Mouse (Mus musculus): ENCODE measurements around the gene Ccdc58. TPM values are rescaled to one million over a fixed set of nuclear protein-coding genes. Genes with fewer than 3 reads are reported as not detected.
"Not testable (repeated sequence)": the region's sequence is repeated elsewhere in the genome, so short reads cannot be mapped to it uniquely, and the experiment has no call there.

The Ccdc58 gene
- total RNA-seq, 2 experiments from 2014 or later = 22.6 to 25.0 TPM

DNA sequence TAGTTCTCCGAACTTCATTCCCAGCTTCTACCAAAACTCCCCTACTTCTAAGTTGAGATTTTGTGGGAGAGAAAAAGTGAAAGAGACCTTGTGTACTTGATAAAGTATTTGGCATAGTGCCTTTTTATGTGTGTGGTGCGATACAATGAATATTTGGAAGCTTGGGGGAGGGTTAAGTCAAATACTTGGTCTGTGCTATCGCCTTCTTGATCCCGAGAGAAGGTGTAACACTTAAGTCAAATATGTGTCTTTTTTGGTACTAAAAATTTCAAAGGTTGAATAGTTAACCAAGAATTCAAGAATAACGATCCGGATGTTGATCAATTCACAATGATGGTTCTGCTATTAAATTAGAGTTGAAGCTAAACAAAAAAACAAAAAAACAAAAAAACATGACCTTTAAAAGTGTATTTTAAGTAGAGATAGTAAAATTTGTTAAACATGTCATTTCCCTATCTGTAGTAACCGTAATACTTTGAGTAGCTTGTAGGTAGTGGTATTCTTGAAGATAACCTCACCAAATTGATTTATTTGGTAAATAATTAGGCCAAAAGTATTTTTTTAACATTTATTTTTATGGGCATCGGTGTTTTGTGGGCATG is 1.0 kb downstream of the Ccdc58 start:
- no peak for DNase-seq (ENCODE audit: extremely low spot score in 1 of 2, low spot score in 1 of 2)

DNA sequence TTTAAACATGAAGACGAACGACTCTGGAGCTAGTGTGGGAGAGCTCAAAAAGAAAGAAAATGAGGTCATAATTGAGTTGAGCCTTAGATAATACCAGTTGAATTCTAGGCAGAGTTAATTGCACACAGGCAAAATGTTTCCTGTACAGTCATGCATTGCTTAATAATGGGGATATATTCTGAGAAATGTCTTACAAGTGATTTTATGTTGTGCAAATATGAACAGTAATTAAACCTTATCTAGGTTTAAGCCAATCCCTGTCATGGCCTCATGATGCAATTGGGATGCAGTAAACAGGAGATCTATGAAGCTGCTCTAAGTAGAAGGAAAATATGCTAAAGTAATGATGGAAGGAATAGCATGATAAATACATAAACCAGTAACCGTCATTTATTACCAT is 3.3 kb downstream of the Ccdc58 start:
- no peak for DNase-seq (ENCODE audit: extremely low spot score in 1 of 2, low spot score in 1 of 2)

DNA sequence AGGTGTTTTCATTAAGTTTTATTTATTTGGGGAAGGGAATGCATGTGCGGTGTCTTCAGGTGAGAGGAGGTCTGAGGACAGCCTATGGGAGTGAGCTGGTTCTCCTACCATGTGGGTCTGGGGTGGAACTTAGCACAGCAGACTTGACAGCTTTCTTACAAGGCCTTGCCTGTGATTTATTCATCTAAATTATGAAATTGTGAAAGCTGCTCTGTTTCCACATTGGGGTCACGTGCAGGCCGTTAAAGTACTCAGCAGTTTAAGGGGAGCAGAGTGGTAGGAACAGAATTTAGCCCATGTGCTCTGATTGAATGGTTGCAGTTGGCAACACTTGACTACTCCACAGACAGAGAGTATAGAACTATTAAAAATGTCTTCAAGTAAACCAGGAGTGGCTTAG is 8.4 kb downstream of the Ccdc58 start:
- no peak for DNase-seq (ENCODE audit: extremely low spot score in 1 of 2, low spot score in 1 of 2)

DNA sequence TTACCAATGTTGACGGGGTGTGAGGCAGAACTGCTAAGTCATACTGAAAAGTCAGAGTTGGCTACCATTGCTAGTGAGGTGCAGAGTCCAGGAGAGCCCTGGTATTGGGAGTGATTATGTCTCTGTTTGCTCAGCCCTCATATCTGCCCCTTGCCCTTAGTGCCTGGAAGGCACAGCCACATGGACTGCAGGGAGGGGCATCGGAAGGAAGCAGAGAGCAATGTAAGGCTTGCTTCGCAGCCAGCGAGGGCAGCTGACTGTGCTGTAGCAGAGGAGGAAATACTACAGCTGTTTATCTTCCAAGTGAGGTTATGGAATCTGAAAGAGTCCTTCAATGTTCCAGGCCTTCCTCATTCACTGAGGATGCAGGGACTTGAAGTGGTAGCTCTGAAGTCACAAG is 16.4 kb downstream of the Ccdc58 start:
- DNase-seq (ENCODE audit: extremely low spot score in 1 of 2, low spot score in 1 of 2) = no peak

DNA sequence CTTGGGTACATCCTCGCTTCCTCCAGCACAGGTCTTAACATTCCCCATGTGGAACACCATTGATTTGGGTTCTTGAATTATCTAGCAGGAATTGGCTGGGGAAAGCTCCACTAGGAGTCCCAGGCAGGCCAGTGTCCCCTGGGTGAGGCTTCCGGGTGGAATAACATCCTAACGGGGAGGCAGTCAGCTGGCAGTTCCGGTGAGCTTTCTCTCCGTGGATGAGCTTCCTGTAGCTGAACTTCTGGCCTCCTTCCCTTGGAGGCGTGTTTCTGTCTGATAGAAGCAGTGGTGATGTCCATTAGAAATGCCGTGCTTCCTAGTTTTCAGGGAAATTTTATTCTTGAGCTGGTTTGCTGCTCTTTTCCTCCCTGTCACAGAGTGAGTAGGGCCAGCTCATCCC is 17.6 kb downstream of the Ccdc58 start:
- no peak for DNase-seq (ENCODE audit: extremely low spot score in 1 of 2, low spot score in 1 of 2)

DNA sequence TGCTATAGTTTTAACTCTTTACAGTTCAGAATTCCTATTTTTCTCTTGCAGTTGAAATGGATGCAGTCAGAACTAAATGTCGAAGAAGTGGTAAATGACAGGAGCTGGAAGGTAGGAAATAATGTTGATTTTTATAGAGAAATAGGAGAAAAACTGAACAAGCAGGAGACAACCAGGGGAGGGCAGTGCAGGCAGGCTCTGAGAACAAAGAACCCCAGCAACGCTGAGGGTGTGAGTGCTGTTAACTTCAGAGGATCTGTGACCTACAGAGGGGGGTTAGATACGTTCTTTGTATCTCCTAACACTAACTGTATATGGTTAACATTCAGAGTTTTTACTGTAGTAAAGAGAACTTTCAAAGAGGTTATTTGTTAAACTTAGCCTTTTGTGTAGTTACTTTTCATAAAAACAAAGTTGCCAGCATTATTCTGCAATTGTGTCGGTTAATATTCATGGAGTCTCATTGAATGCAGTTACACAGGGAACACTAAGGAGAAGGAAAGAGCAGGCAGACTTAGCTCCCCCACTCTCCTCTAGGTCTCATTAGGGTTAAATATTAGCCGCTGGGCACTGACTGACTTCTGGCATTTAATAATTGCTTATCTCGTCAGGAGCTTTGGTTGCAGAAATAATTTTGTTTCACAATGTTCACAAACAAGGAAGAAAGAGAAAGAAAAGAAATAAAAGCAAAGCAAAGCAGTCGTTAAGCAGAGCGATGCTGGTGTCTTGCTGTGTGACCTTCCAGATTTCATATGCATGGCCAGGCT is 18.5 kb downstream of the Ccdc58 start:
- no peak for DNase-seq (ENCODE audit: extremely low spot score in 1 of 2, low spot score in 1 of 2)

DNA sequence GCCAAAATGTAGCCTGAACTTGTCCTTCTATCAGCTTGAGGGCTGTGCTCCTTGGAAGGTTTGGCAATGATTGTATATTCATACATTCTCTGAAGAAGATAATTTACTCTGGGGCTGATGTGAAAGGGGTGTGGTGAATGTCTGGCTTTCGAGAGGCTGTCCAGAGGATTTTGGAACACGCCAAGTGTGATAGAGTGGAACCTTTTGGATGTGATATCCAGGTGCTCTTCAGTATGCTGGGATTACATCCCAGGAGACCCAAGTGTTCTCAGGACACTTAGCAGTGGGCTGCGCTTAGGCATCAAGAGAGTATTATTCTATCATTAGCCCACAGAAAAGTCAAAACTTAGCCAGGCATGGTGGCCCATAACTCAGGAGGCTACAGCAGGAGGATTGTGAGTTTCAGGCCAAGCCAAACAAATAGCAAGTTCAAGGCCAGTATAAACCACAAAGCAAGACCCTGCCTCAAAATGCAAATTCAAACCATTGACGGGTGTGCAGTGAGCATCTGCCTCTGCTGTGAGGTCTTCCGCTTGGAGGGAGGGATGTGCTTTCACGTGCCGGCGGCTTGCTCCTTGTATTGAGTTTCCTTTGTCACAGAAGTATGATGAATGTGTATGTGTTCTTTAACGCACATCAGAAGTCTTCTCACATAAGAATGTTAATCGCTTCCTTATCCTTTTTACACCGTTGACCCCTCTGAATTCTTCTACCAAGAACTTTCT is 19.5 kb downstream of the Ccdc58 start:
- DNase-seq (ENCODE audit: extremely low spot score in 1 of 2, low spot score in 1 of 2) = no peak

DNA sequence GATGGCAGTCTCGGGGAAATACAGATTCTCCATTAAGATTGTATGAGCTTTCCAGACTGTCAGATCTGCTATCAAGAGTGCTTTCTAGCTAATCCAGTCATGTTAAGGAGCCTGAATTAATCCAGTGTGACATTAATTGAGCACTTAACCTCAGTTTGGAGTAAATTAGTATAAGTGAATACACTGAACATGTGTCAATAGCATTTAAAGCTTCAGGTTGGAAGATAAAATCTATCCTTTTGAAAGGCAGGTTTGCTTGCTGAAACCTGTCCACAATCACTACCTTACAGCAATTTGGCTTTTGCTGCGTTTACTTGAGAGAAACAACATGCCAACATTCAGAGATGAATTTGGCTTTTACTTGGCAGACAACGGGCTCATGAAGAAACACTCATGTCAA is 22.6 kb downstream of the Ccdc58 start:
- DNase-seq (ENCODE audit: extremely low spot score in 1 of 2, low spot score in 1 of 2) = no peak

DNA sequence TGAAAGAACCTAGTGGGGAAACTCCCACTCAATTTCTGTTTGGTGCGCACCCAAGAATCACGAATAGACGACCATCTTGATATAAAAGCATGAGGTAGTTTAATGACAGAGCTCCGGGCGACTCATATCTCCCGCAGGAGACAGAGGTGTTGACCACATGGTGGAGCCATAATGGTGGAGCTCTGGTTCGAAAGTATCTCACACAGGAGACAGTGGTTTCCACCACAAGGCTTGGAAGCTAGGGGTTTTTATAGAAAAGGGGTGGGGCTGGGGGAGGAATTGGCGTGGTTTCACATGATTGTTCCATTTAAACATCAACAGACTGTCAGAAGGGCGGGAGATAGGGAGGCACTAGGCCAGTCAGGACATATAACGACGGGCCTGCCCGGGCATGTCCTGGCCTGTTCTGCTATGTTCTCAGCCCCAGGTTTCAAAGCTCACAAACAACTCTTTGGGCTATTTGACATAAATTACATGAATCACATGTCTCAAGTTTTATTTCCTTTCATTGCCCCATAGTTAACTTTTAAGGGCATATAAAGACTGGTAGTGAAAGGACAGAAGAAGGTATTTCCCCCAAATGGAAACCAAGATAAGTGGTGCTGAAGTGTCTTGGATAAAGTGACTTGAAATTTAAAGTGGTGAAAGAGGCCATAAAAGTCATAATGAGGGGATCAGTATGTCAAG is 26.5 kb downstream of the Ccdc58 start:
- DNase-seq (ENCODE audit: extremely low spot score in 1 of 2, low spot score in 1 of 2) = not testable (repeated sequence)

DNA sequence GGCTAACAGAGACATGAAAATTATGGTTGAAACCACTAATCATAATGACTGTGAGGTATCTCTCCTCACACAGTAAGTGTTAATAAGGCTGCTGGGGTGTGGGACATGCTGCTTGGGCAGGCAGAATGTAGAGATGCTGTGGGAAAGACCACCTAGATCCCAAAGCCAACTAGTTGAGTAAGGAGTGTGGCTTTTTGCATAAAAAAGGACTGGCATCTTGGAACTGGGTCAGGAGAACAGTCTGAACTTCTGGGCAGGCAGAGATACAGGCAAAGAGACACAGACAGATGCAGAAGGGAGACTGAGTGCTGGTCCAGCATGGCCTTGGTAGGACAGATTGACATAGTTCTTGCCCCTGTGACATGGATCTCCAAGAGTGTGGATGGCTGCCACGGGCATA is 30.0 kb downstream of the Ccdc58 start:
- DNase-seq (ENCODE audit: extremely low spot score in 1 of 2, low spot score in 1 of 2) = no peak

DNA sequence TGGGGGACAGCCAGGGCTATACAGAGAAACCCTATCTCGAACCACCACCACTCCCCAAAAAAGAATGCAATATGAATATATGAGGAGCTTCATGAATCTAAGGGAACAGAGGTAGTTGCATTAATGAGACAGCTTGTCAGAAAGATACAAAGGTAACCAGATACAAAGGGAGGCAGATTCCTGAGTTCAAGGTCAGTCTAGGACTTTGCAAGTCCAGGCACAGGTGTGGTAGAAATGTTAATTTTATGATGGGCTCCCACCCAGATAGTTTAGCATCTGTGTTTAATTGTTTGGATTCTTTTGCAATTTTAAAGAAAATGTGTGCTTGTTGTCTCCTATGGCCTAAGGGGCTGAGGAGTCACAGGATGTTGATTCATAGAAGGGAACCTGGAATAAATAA is 30.7 kb downstream of the Ccdc58 start:
- DNase-seq (ENCODE audit: extremely low spot score in 1 of 2, low spot score in 1 of 2) = no peak

DNA sequence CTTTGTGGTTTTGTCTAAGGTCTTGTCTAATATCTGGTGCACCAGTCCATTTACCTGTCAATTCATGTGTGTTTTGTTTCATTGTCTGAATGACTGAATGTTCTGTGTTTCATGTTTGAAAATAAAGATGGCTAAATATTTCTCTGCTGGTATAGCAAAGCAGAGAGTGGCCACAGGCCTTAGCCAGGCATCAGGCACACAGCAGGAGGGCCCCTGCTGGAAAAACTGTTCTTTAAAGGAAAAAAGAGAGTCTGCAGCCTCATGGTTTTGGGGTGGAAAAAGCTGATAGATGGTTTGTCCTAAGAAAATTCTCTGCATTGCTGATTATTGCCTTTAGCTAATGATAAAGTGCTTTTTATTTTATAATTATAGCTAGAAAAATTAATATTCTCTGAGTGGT is 40.0 kb downstream of the Ccdc58 start:
- DNase-seq (ENCODE audit: extremely low spot score in 1 of 2, low spot score in 1 of 2) = not testable (repeated sequence)

DNA sequence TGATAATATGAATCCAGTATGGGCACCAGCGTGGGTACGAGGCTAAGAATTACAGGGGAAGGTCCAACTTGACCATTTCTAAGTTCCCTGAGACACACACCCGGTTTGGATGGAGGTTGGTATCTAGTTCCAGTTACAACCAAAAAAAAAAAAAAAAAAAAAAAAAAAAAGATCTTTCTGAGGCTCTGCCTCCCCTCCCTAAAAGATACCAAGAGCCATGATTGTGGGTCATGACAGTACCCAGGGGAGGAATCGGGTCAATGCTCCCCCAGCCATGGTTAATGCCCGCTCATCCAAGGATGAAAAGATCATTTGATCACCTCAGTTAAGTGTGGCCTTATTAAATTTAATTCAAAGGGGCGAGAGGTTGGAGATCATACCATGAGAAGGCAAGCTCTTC is 44.3 kb downstream of the Ccdc58 start:
- not testable (repeated sequence) for DNase-seq (ENCODE audit: extremely low spot score in 1 of 2, low spot score in 1 of 2)

DNA sequence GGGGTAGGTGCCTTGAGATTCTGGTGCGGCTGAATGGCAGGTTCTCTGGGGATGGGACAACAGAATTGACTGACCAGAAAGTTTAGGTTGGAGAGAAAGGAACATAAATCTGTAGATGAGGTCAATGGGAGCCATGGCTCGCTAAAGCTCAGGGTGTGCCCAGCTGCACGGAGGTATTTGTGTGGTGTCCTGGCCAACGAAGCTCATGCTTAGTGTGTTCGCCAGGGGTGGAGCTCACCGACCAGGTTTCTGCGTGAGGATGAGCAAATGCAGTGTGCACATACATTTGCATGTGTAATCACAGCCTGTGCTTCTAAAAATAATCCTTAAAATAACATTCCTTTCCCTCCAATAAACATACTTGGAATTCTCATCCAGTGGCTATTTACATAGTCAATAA is 56.6 kb downstream of the Ccdc58 start:
- no peak for DNase-seq (ENCODE audit: extremely low spot score in 1 of 2, low spot score in 1 of 2)

DNA sequence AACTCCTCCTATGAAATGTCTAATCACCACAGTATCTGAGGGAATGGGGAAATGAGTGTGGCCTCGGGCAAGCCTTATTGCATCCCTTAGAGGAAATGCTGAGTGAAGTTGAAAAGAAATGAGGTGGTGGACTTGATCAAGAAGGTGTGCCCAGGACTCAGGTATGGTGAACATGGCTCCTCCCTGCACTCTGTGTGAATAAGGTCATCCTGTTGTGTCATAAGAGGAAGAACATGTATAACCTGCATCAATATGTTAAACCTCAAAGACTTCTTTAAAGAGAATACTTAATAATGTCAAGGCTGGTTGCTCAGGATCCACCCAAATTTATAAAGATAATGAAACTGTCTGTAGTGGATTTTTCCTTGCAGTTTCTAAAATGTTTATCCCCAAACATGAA is 59.7 kb downstream of the Ccdc58 start, which contains the start of gene Csta1:
Csta1 (minus strand) TSS at position 101 of the 400 bp plus-strand sequence.
- DNase-seq (ENCODE audit: extremely low spot score in 1 of 2, low spot score in 1 of 2) = no peak

DNA sequence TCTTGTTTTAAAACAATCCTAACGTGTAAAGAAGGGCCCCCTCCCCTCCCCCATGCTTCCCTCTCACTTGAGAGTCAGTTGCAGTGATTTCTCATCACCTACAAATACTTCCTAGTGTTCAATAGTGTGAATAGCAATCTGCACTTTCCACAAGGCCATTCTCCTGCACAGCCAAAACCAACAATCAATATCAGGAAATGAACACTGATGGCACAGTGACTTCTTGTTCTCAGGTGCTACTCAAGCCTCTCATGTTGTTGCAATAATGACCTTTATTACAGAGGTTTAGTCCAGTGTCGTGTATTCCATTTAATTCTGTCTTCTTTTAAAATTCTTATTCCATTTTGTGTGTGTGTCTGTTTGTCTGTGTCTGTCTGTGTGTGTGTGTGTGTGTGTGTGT is 66.7 kb downstream of the Ccdc58 start:
- DNase-seq (ENCODE audit: extremely low spot score in 1 of 2, low spot score in 1 of 2) = no peak

Other genes starting within 250 kb of the Ccdc58 start
- 1 to 10 TPM; 1.1 to 1.5 TPM for gene Parp14, start 200.1 kb upstream of the Ccdc58 start, total RNA-seq (2021)
- gene Parp9, start 133.2 kb upstream of the Ccdc58 start, total RNA-seq (2021) = 1 to 10 TPM; 2.6 to 3.5 TPM
- gene Dtx3l, start 132.5 kb upstream of the Ccdc58 start, total RNA-seq (2021) = 1 to 10 TPM; 4.2 to 4.5 TPM
- gene Kpna1, start 92.9 kb upstream of the Ccdc58 start, total RNA-seq (2021) = 100 to 1,000 TPM; 125 to 138 TPM
- gene Wdr5b, start 30.5 kb upstream of the Ccdc58 start, total RNA-seq (2021) = 1 to 10 TPM; 5.0 to 5.2 TPM
- gene Fam162a, start 91 bp upstream of the Ccdc58 start, total RNA-seq (2021) = 10 to 100 TPM; 83.0 to 93.8 TPM
- not detected for gene Csta1, start 59.6 kb downstream of the Ccdc58 start, total RNA-seq (2021)
- not detected for gene Stfa2l1, start 85.1 kb downstream of the Ccdc58 start, total RNA-seq (2021)
- not detected for gene Gm5483, start 112.5 kb downstream of the Ccdc58 start, total RNA-seq (2021)
- not detected for gene Gm5416, start 138.7 kb downstream of the Ccdc58 start, total RNA-seq (2021)
- not detected for gene 2010005H15Rik, start 149.8 kb downstream of the Ccdc58 start, total RNA-seq (2021)
- not detected for gene Stfa1, start 205.3 kb downstream of the Ccdc58 start, total RNA-seq (2021)

Measured in layer of hippocampus, postnatal 25 days (tissue).